Mouse (Mus musculus): ENCODE data around the gene Hist1h1a.

GRCm38 (mm10) chr13:23759916-23760239, 3.6 kb upstream of the Hist1h1a start:
- TF ChIP-seq TAL1 (IDR thresholded peaks at IDR 0.05; ENCODE audit: low read length) (no peak), GATA1 (IDR thresholded peaks at IDR 0.05; ENCODE audit: low read length) (no peak)

Measured in erythroblast, embryonic 14.5 days (primary cell).